Mouse (Mus musculus): ENCODE results near the gene Cdipt.

- TF ChIP-seq CTCF (IDR thresholded peaks at IDR 0.05; ENCODE audit: low read depth) (no peak), EP300 (IDR thresholded peaks at IDR 0.05; ENCODE audit: low read depth) (no peak)
These were observed 36.7 kb downstream of the Cdipt start for GRCm38 (mm10) chr7:127012374-127012773.
